Mouse (Mus musculus) G1E (cell line): ENCODE results near the gene Pip5k1a.
"Not testable (repeated sequence)": the region's sequence is repeated elsewhere in the genome, so short reads cannot be mapped to it uniquely, and the experiment has no call there.

Source experiments
- CTCF ChIP-seq: IDR thresholded peaks from 2 replicates; pipeline ENCODE4 v1.5.1; 2012; ENCODE audit warnings: low read depth, low read length, inconsistent platforms, mixed read lengths
- GATA1 ChIP-seq: IDR thresholded peaks from 2 replicates; pipeline ENCODE4 v1.6.1; 2012; ENCODE audit warnings: borderline replicate concordance, low read length, inconsistent platforms, mixed read lengths
- GATA2 ChIP-seq: IDR thresholded peaks from 2 replicates; pipeline ENCODE4 v1.6.1; 2012; ENCODE audit warnings: low read depth, low read length, inconsistent platforms, borderline replicate concordance

- TF ChIP-seq CTCF, GATA1, GATA2: not testable (repeated sequence)
These were observed 25.7 kb upstream of the Pip5k1a start for GRCm38 (mm10) chr3:95132389-95132788.
